Mouse (Mus musculus): ENCODE data around the gene Pgc. TPM values are rescaled to one million over a fixed set of nuclear protein-coding genes. Genes with fewer than 3 reads are reported as not detected.

Pgc gene
- polyA plus RNA-seq, 1 experiment from 2014 or later = not detected

DNA sequence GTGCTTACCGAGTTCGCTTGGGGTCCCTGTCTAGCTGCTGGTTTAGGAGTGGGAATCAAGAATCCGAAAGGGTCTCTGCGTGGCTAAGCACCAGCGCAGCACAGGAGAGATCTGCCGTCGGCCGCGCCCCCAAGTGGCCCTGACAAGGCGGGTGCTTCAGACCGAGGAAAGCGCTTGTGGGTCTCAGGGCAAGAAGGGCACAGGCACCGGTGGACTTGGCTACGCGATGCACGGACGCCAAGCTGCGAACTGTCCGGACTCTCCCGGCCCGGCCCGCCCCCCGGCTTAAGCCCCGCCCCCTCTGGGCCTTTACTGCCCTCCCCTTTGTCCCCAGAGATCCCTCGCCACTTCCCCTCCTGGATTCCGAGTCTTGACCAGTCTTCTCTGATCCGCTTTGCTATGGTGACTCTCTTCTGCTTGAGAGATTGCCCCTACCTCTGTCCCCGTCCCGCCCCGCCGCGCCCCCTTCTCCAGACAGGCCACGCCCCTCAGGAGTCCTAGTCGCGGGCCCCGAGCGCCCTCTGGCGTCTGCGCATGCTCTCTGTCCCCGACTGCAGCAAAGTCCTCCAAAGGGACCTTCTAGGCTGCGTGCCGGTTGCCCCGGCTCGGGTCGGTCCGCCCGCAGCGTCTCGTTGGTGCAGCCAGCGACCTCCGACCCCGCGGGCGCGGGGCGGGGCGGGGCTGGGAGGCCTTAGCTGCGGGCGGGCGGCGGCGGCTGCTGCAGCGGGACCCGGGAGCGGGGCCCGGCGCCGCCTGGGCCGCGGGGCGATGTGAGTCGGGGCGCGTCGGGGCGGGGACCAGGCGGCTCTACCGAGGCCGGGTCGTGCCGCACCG, 31.9 kb upstream of the Pgc start, which contains the start of gene Prickle4:
Gene Prickle4, minus strand, starts transcription at position 234 of the 834 bp plus-strand sequence.
- H3K9ac ChIP-seq = peak within 1 kb of the TSS; percentile 86
- H3K27me3 ChIP-seq (replicated peaks) = no peaks in the 10 kb centered on the region
- peak within 1 kb of the TSS; percentile 81 for H3K27ac ChIP-seq
- ATAC-seq (replicated peaks) = peak; percentile 93
- under 1% methylated on average over 78 of the region's 82 CpGs for WGBS
- peak within 1 kb of the TSS; percentile 90 for H3K4me2 ChIP-seq
- no peaks in the 10 kb centered on the region for H3K9me3 ChIP-seq
- H3K4me3 ChIP-seq = peak within 1 kb of the TSS; percentile 84
- H3K4me1 ChIP-seq = peaks cover 20% of the 10 kb centered on the region
- no peaks in the 10 kb centered on the region for H3K36me3 ChIP-seq (replicated peaks)

DNA sequence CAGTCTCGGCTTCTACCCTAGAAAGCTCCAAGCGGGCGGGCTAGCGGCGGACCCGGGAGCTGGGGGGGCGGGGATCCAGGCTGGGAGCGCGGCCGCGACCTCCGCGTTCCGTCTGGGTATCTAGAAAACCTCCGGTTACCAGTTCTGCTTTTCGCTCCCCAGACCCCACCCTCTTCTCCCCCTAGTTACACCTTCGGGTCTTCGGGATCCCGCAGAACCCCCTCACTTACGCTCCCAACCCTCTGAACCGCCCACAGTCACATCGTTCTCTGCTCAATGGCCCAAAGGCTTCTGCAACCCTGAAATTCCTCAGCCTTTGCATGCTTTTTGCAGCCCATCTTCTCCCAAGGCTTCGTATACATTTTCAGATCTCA, 31.3 kb upstream of the Pgc start:
- H3K9me3 ChIP-seq = no peaks in the 10 kb centered on the region
- H3K9ac ChIP-seq = peak overlapping the region; percentile 86
- peak overlapping the region; percentile 81 for H3K27ac ChIP-seq
- H3K4me3 ChIP-seq = peak overlapping the region; percentile 84
- no peaks in the 10 kb centered on the region for H3K36me3 ChIP-seq (replicated peaks)
- no peaks in the 10 kb centered on the region for H3K27me3 ChIP-seq (replicated peaks)
- peak overlapping the region; percentile 90 for H3K4me2 ChIP-seq
- ATAC-seq (replicated peaks) = no peak
- peaks cover 16% of the 10 kb centered on the region for H3K4me1 ChIP-seq
- WGBS = under 1% methylated on average over 23 of the region's 23 CpGs

DNA sequence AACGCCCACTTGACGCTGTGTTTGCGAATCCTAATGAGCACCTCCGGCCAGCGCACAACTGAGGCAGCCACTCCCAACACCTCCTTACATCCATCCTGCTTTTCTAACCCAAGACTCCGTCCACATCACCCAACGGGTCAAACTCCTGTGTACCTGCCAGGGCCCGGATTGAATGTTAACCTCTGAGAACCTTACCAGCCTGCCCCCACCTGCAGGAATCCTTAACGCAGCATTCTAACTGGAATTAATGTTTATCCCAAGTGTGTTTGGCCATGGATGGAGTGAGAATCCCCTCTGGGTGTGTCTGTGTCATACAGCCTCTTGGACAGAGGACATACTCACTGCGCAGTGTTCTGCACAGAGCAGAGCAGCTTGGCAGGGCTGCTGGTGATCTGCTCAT, 28.5 kb upstream of the Pgc start:
- no peak overlapping the region for H3K27ac ChIP-seq
- no peaks in the 10 kb centered on the region for H3K27me3 ChIP-seq (replicated peaks)
- no peaks in the 10 kb centered on the region for H3K36me3 ChIP-seq (replicated peaks)
- no peaks in the 10 kb centered on the region for H3K9me3 ChIP-seq
- WGBS = 91% methylated on average over 10 of the region's 10 CpGs
- H3K4me1 ChIP-seq = peaks cover 22% of the 10 kb centered on the region
- H3K9ac ChIP-seq = no peak overlapping the region
- no peak overlapping the region for H3K4me2 ChIP-seq
- no peak overlapping the region for H3K4me3 ChIP-seq
- no peak for ATAC-seq (replicated peaks)

DNA sequence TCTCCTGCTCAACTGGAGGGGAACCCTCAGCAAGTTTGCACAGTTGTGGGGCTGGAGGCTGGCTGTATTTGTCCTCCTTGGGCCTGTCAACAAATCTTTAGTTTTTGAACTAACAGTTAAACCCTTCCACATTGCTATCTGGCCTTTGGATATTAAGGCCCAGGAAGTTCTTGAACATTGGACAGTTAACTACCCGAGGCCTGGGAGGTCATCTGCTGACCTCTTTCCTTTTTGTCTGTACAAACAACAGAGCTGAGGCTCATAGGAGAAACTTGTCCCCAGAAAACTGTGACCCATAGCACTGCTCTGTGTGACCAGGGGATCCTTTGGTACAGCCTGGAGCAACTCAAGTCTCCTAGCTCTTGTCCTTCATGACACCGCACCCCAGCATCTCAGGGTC, 27.6 kb upstream of the Pgc start:
- H3K4me2 ChIP-seq = no peak overlapping the region
- H3K4me3 ChIP-seq = no peak overlapping the region
- 0 out of 2 replicates have a peak, but pooled peaks cover 5% of the 10 kb centered on the region for H3K36me3 ChIP-seq (replicated peaks)
- no peak overlapping the region for H3K9ac ChIP-seq
- no peaks in the 10 kb centered on the region for H3K9me3 ChIP-seq
- 86% methylated on average over 2 of the region's 2 CpGs for WGBS
- no peaks in the 10 kb centered on the region for H3K27me3 ChIP-seq (replicated peaks)
- H3K4me1 ChIP-seq = peaks cover 17% of the 10 kb centered on the region
- no peak for ATAC-seq (replicated peaks)
- H3K27ac ChIP-seq = no peak overlapping the region

DNA sequence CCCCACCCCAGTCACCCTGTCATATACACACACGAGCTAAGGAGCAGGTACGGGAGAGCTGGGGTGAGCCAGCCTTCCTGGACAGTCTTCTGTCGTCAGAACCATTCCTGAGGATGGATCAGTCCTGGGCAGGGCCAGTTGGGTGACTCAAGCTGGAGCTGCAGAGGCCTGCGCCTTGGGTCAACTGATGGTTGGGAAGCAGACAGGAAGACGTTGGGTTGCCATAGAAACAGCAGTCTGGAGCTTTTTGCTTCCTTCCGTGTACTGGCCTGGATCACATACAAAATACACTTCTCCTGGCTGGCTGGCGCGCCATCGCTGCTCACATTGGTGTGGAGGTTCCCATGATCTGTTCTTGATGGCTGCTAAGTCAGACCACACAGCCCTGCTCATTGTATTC, 24.8 kb upstream of the Pgc start:
- no peak overlapping the region for H3K9ac ChIP-seq
- ATAC-seq (replicated peaks) = peak; percentile 37; the same call in 1 of the 2 replicates
- 0 out of 2 replicates have a peak overlapping the region, but pooled peaks have one; percentile 4 for H3K27ac ChIP-seq
- 0 out of 2 replicates have a peak, but pooled peaks cover 5% of the 10 kb centered on the region for H3K36me3 ChIP-seq (replicated peaks)
- no peak overlapping the region for H3K4me2 ChIP-seq
- no peaks in the 10 kb centered on the region for H3K9me3 ChIP-seq
- 0 out of 2 replicates have a peak, but pooled peaks cover 6% of the 10 kb centered on the region for H3K4me1 ChIP-seq
- no peaks in the 10 kb centered on the region for H3K27me3 ChIP-seq (replicated peaks)
- H3K4me3 ChIP-seq = no peak overlapping the region
- WGBS = 71% methylated on average over 9 of the region's 9 CpGs

DNA sequence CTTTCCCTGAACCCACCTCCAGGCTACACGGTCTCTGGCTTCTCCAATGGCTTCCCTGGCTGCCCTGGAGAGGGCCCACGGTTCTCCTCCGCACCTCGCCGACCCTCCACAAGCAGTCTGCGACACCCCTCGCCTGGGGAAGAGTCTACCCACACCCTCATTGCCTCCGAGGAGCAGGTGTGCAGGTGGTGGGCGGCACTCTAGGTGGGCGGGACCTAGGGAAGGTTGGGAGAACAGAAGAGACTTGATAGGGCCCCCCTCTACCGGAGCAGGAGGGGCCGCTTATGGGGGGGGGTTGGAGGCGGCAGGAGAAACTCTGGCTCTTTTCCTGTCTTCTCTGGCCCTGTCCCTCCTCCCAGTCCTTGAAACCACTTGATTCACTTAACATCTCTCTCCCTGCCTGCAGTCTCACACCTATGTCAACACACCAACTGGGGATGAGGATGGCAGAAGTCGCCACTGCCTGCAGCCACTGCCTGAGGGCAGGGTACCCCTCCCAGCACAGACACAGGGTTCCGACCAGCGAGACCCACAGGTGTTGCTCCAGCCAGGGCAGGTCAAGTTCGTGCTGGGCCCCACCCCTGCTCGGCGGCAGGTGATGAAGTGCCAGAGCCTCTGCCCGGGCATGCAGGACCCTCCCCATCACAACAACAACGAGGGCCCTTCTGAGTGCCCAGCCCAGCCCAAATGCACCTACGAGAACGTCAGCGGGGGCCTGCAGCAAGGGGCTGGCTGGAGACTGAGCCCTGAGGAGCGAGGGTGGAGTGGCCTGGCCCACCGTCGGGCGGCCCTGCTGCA, 23.9 kb upstream of the Pgc start:
- H3K4me2 ChIP-seq = no peak overlapping the region

DNA sequence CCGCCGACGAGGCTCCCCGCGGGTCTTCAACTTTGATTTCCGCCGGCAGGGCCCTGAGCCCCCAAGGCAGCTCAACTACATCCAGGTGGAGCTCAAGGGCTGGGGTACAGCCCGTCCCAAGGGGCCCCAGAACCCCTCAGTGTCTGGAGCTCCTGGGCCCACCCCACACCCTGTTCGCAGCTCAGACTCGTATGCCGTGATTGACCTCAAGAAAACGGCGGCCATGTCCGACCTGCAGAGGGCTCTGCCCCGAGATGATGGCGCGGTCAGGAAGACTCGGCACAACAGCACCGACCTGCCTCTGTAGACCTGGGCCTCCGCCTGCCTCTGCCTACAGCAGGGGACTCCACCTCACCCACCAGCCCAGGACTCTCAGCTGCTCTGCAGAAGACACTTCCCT, 23.1 kb upstream of the Pgc start:
- ATAC-seq (replicated peaks) = no peak

More for the DNA sequence above, 23.9 kb upstream of the Pgc start:
- Histone ChIP-seq H3K36me3 (replicated peaks) (0 out of 2 replicates have a peak, but pooled peaks cover 5% of the 10 kb centered on the region), H3K9ac (no peak overlapping the region), H3K27ac (no peak overlapping the region), H3K9me3 (no peaks in the 10 kb centered on the region), H3K4me3 (no peak overlapping the region), H3K4me1 (0 out of 2 replicates have a peak, but pooled peaks cover 6% of the 10 kb centered on the region), H3K27me3 (replicated peaks) (no peaks in the 10 kb centered on the region)
- ATAC-seq (replicated peaks) = 0 out of 2 replicates have a peak, but pooled peaks have one; percentile 9
- 49% methylated on average over 28 of the region's 28 CpGs for WGBS

DNA sequence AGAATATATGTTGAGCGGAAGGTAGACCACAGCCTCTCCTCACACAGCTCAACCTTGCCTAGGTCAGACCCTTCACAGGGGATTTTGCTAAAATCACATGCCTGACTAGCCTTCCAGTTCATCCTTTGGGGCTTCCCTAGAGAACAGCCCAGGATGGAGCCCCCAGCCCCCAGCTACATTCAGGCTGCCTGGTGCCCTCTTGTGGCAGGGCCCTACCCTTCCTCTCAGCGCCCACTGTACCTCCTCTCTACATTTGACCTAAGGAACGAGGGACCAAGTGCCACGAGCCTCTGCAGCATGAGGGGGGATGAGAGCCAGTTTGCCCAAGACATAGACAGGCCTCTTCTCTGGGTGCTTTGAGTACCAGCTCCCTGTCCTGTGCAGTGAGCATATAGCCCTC, 21.9 kb upstream of the Pgc start:
- Histone ChIP-seq H3K27ac (no peak overlapping the region), H3K9me3 (no peaks in the 10 kb centered on the region), H3K4me3 (no peak overlapping the region), H3K4me2 (no peak overlapping the region), H3K36me3 (replicated peaks) (0 out of 2 replicates have a peak, but pooled peaks cover 5% of the 10 kb centered on the region), H3K27me3 (replicated peaks) (no peaks in the 10 kb centered on the region), H3K9ac (no peak overlapping the region), H3K4me1 (0 out of 2 replicates have a peak, but pooled peaks cover 6% of the 10 kb centered on the region)
- WGBS = 84% methylated on average over 4 of the region's 4 CpGs
- ATAC-seq (replicated peaks) = no peak

More for the DNA sequence above, 23.1 kb upstream of the Pgc start:
- H3K4me2 ChIP-seq = no peak overlapping the region
- no peaks in the 10 kb centered on the region for H3K27me3 ChIP-seq (replicated peaks)
- no peak overlapping the region for H3K4me3 ChIP-seq
- H3K9ac ChIP-seq = no peak overlapping the region
- H3K4me1 ChIP-seq = 0 out of 2 replicates have a peak, but pooled peaks cover 6% of the 10 kb centered on the region
- H3K36me3 ChIP-seq (replicated peaks) = 0 out of 2 replicates have a peak, but pooled peaks cover 5% of the 10 kb centered on the region
- WGBS = 34% methylated on average over 20 of the region's 20 CpGs
- H3K9me3 ChIP-seq = no peaks in the 10 kb centered on the region
- H3K27ac ChIP-seq = no peak overlapping the region

DNA sequence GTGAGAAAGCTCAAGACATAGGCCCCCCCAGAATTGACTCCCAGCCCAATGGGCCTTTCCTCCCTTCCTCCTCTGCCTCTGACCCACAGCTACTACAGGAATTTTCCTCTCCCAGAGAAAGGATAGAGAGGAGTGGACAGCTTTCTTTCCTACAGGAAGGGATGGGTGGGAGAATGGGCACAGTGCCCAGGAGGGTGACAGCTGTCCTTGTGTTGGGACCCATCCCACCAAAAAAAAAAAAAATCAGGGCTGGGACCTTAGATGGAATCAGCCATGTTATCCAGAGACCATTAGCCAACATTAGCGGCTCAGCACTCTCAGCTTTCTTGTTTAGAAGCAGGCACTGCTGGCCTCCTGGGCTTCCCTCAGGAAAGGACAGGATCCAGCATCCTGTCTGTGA, 20.4 kb upstream of the Pgc start:
- H3K27me3 ChIP-seq (replicated peaks) = no peaks in the 10 kb centered on the region
- H3K9ac ChIP-seq = no peak overlapping the region
- H3K36me3 ChIP-seq (replicated peaks) = 0 out of 2 replicates have a peak, but pooled peaks cover 5% of the 10 kb centered on the region
- H3K27ac ChIP-seq = no peak overlapping the region
- no peak overlapping the region for H3K4me3 ChIP-seq
- 0 out of 2 replicates have a peak, but pooled peaks cover 6% of the 10 kb centered on the region for H3K4me1 ChIP-seq
- no peak for ATAC-seq (replicated peaks)
- H3K4me2 ChIP-seq = no peak overlapping the region
- 70% methylated on average over 1 of the region's 1 CpGs for WGBS
- no peaks in the 10 kb centered on the region for H3K9me3 ChIP-seq

DNA sequence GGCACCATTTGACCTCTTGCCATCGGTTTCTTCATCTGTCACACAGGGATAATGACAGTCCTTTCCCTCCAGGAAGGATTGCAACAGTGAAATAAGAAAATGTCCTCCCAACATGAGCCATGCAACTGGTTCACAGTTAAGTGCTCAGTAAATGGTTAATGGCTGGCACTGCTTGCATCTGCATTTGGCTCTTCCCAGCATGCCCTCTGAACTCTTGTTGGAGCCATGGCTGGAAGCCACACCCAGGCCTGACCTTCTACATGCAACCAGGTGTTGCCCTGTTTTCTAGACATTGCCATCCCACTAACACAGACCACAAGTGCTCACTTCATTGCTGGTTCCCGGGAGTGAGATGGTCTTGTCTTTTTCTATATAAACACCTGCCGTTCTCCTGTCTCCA, 18.7 kb upstream of the Pgc start:
- no peaks in the 10 kb centered on the region for H3K27me3 ChIP-seq (replicated peaks)

DNA sequence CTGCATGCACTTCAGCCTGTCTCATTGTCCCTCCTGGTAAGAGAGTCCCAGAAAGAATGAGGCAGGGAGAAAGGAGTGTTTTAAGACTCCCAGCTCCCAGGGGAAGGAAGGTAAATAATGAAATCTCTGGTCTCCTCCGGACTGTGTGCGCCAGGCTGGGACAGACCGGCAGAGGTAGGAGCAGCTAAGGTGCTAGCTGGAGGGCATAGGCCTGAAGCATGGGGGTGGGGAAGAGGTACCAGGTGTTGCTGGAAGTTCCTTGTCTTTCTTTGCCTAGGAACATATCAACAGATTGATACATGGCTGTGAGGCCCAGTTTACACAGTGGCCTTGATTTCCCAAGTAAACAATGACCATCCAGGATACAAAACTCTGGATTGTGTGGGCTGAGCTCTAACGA, 17.7 kb upstream of the Pgc start:
- no peaks in the 10 kb centered on the region for H3K4me1 ChIP-seq
- no peak overlapping the region for H3K4me3 ChIP-seq
- no peaks in the 10 kb centered on the region for H3K27me3 ChIP-seq (replicated peaks)
- H3K9me3 ChIP-seq = no peaks in the 10 kb centered on the region
- no peak overlapping the region for H3K9ac ChIP-seq
- no peaks in the 10 kb centered on the region for H3K36me3 ChIP-seq (replicated peaks)
- no peak overlapping the region for H3K27ac ChIP-seq
- WGBS = 85% methylated on average over 4 of the region's 4 CpGs
- H3K4me2 ChIP-seq = no peak overlapping the region
- no peak for ATAC-seq (replicated peaks)

More for the DNA sequence above, 18.7 kb upstream of the Pgc start:
- H3K4me2 ChIP-seq = no peak overlapping the region
- 87% methylated on average over 3 of the region's 3 CpGs for WGBS
- no peak overlapping the region for H3K9ac ChIP-seq
- no peak for ATAC-seq (replicated peaks)
- no peak overlapping the region for H3K4me3 ChIP-seq
- no peak overlapping the region for H3K27ac ChIP-seq
- H3K9me3 ChIP-seq = no peaks in the 10 kb centered on the region
- H3K36me3 ChIP-seq (replicated peaks) = 0 out of 2 replicates have a peak, but pooled peaks cover 5% of the 10 kb centered on the region
- H3K4me1 ChIP-seq = no peaks in the 10 kb centered on the region

DNA sequence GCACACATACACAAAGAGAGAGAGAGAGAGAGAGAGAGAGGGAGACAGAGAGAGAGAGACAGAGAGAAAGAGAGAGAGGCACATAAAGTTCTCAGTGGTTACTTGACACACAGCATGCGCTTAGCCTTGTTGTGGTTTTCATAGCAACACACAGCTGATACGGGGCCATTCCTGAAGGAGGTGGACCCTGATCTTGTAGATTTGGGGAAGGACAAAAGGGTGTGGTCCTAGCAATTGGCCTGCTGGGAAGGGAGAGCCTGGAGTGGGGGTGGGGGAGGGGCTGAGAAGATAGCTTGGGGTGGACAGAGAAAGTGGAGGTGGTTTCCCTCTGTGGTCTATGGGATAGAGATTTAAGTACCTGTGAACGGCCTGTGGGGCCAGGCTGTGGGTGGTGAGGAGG, 16.6 kb upstream of the Pgc start:
- no peak overlapping the region for H3K9ac ChIP-seq
- no peak overlapping the region for H3K4me2 ChIP-seq
- H3K9me3 ChIP-seq = no peaks in the 10 kb centered on the region
- no peak for ATAC-seq (replicated peaks)
- H3K27ac ChIP-seq = no peak overlapping the region
- no peaks in the 10 kb centered on the region for H3K27me3 ChIP-seq (replicated peaks)
- WGBS = 76% methylated on average over 3 of the region's 3 CpGs
- H3K4me3 ChIP-seq = no peak overlapping the region
- H3K36me3 ChIP-seq (replicated peaks) = no peaks in the 10 kb centered on the region
- no peaks in the 10 kb centered on the region for H3K4me1 ChIP-seq
